Mouse (Mus musculus): ENCODE data around the gene Olfr1288.

Olfr1288 gene

GRCm38 (mm10) chr2:111473801-111474200, at the start of gene Olfr1288:
TSS of gene Olfr1288 (plus strand) at chr2:111474101.
- no peak for DNase-seq (ENCODE audit: low spot score in 2 of 2)

- DNase-seq (ENCODE audit: low spot score in 2 of 2), result no peak
These were observed 25.1 kb upstream of the Olfr1288 start, which contains the start of gene Olfr1287 for GRCm38 (mm10) chr2:111448842-111449241. TSS of gene Olfr1287 (plus strand) at chr2:111449142.

- no peak for DNase-seq (ENCODE audit: low spot score in 2 of 2)
These were observed 6.6 kb downstream of the Olfr1288 start, which contains the start of gene Olfr1289 for GRCm38 (mm10) chr2:111480519-111480918. TSS of gene Olfr1289 (plus strand) at chr2:111480819.

GRCm38 (mm10) chr2:111493729-111494128, 19.8 kb downstream of the Olfr1288 start, which contains the start of gene Olfr1290:
TSS of gene Olfr1290 (minus strand) at chr2:111493829.
- no peak for DNase-seq (ENCODE audit: low spot score in 2 of 2)

- DNase-seq (ENCODE audit: low spot score in 2 of 2), result no peak
These were observed 23.0 kb downstream of the Olfr1288 start, which contains the start of gene Olfr1291-ps1 for GRCm38 (mm10) chr2:111496880-111497279. TSS of gene Olfr1291-ps1 (plus strand) at chr2:111497180.

- DNase-seq (ENCODE audit: low spot score in 2 of 2), result no peak
These were observed 43.5 kb downstream of the Olfr1288 start for GRCm38 (mm10) chr2:111517451-111517850.

- DNase-seq (ENCODE audit: low spot score in 2 of 2), result no peak
These were observed 51.0 kb downstream of the Olfr1288 start, which contains the start of gene Olfr1293-ps for GRCm38 (mm10) chr2:111524903-111525302. TSS of gene Olfr1293-ps (plus strand) at chr2:111525203.
